Mouse (Mus musculus) forebrain, embryonic 14.5 days (tissue): ENCODE measurements around the gene Rabgap1l. TPM values are rescaled to one million over a fixed set of nuclear protein-coding genes. Genes with fewer than 3 reads are reported as not detected.

Source experiments
- ATAC-seq: fragments of 200-750 bp; cut with Nextera tagmentation; 2 replicates; pipeline ENCODE4 v1.8.0; 2017; ENCODE audit warnings: mild to moderate bottlenecking, moderate library complexity
- DNase-seq: peaks from one replicate; pipeline ENCODE4 v3.0.0-alpha.2; 2015; ENCODE audit warnings: low spot score
- H3K27ac ChIP-seq: fragments of 300-500 bp; sonication (generic); 2 replicates; pipeline ENCODE4 v1.5.1; 2014; ENCODE audit warnings: low read depth, mild to moderate bottlenecking, control low read depth, low read length, moderate library complexity
- H3K27me3 ChIP-seq: fragments of 300-500 bp; sonication (generic); replicated peaks from 2 replicates; pipeline ENCODE4 v1.6.1; 2014; ENCODE audit warnings: low read length, control low read depth, mixed read lengths; ENCODE audit not compliant: control insufficient read depth, insufficient read depth
- H3K36me3 ChIP-seq: fragments of 300-500 bp; sonication (generic); 2 replicates; pipeline ENCODE4 v1.6.1; 2014; ENCODE audit warnings: low read length, control low read depth; ENCODE audit not compliant: control insufficient read depth, insufficient read depth
- H3K4me1 ChIP-seq: fragments of 300-500 bp; sonication (generic); 2 replicates; pipeline ENCODE4 v1.6.1; 2014; ENCODE audit warnings: antibody characterized with exemption, low read length, control low read depth; ENCODE audit not compliant: control insufficient read depth, insufficient read depth
- H3K4me2 ChIP-seq: fragments of 300-500 bp; sonication (generic); 2 replicates; pipeline ENCODE4 v1.6.1; 2014; ENCODE audit warnings: mild to moderate bottlenecking, control low read depth, low read length
- H3K4me3 ChIP-seq: fragments of 300-500 bp; sonication (generic); 2 replicates; pipeline ENCODE4 v1.5.1; 2014; ENCODE audit warnings: low read depth, low read length, control low read depth
- H3K9ac ChIP-seq: fragments of 300-500 bp; sonication (generic); 2 replicates; pipeline ENCODE4 v1.6.1; 2014; ENCODE audit warnings: mild to moderate bottlenecking, low read length, control low read depth, moderate library complexity
- H3K9me3 ChIP-seq: fragments of 300-500 bp; sonication (generic); replicated peaks from 2 replicates; pipeline ENCODE4 v1.6.1; 2016; ENCODE audit warnings: low read length, control low read depth, mixed read lengths; ENCODE audit not compliant: control insufficient read depth
- WGBS: fragments of 180-500 bp; shearing (Covaris S2); extraction: QIAGEN DNeasy Blood & Tissue Kit; methylation state at CpG from one replicate; pipeline ENCODE4 v1.1.7; 2014; 5-methylcytosine and 5-hydroxymethylcytosine counted together
- polyA plus RNA-seq: library from polyadenylated mRNA; unstranded; fragments of >200 nt; fragmentation: Nextera tagmentation; extraction: Ambion mirVana; gene quantifications from 2 replicates; pipeline ENCODE4 v1.2.1, GENCODE M21; 2014

Gene Rabgap1l
- polyA plus RNA-seq, 1 experiment from 2014 or later, result 25.6 TPM

DNA sequence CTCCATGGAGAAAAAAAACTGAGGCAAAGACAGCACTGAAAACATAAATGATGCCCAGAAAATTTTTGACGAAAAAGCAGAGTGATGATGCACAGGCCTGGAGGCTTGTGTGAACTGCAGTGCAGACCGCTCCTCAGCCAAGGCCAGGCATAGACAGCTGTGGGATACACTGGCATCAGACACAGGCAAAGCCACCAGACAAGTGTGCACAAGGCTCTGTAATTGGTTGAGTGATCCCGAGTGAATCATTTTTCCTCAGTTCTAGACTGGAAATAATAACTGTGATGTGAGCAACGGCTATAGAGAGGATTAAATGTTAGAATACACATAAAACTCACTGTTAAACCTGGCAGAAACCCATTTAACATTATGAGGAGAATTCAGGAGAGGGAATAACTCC, 219.0 kb downstream of the Rabgap1l start:
- Histone ChIP-seq H3K27me3 (no peaks in the 10 kb centered on the region), H3K4me1 (no peaks in the 10 kb centered on the region), H3K36me3 (no peaks in the 10 kb centered on the region), H3K27ac (no peak overlapping the region), H3K4me2 (no peak overlapping the region), H3K9ac (no peak overlapping the region), H3K9me3 (no peaks in the 10 kb centered on the region), H3K4me3 (no peak overlapping the region)
- peak; percentile 5 for DNase-seq
- WGBS, result 70% methylated on average over 4 of the region's 4 CpGs
- no peak for ATAC-seq

DNA sequence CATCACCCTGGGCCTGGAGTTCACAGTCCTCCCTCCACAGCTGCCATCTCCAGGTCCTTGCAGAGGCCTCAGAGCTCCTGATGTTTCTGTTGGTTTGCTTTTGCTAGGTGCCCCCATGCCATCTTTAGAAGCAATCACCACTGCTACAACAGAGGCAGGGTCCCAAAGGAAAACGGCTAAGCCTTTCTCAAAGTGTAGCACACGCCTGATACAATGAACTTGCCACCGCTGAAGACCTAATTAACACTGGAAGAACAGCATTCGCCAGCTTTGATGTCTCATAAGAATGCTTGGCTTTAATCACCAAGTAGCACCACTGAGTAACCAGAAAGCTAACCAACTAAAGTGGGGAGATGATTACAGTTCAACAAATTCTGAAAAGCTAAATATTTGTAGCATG, 226.6 kb downstream of the Rabgap1l start:
- Histone ChIP-seq H3K27me3 (no peaks in the 10 kb centered on the region), H3K4me1 (peaks cover 5% of the 10 kb centered on the region; the same call in 1 of the 2 replicates), H3K27ac (no peak overlapping the region), H3K4me3 (no peak overlapping the region), H3K9me3 (no peaks in the 10 kb centered on the region), H3K4me2 (no peak overlapping the region), H3K9ac (no peak overlapping the region), H3K36me3 (no peaks in the 10 kb centered on the region)
- 3% methylated on average over 4 of the region's 4 CpGs for WGBS
- DNase-seq, result peak; percentile 30
- ATAC-seq, result no peak

DNA sequence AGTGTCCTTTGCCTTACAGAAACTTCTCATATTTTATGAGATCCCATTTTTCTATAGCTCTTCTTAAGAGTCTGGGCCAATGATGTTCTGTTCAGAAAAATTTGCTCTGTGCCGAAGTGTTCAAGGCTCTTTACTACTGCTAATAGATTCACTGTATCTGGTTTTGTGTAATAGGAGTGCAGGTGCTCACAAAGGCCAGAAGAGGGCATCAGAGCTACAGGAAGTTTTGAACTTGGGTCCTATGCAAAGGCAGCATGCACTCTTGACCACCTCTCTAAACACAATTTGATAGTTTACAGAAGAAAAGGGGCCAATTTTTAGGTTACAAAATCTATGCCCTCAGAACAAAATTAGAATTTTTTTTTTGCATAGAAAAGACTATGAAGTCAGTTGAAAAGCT, 231.6 kb downstream of the Rabgap1l start:
- 62% methylated on average over 1 of the region's 1 CpGs for WGBS

DNA sequence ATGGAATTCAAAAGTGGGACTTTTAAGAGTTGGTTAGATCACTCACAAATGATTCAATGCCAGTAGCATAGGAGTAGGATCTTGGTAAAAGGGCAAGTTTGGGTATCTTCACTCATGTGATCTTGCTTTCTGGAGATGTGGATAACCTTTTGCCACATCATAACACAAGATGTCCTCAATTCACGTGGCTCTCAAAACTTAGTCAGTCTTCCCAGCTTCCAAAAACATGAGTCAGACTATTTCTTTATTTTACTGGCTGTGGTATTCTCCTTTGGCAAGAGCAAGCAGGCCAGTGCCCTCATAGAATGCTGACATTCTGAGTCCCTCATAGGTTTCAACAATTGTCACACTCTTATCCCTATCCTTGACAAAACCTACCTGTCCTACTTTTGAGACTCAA, 242.4 kb downstream of the Rabgap1l start:
- Histone ChIP-seq H3K9me3 (no peaks in the 10 kb centered on the region), H3K36me3 (no peaks in the 10 kb centered on the region), H3K4me3 (no peak overlapping the region), H3K4me1 (peaks cover 7% of the 10 kb centered on the region; the same call in 1 of the 2 replicates), H3K27me3 (no peaks in the 10 kb centered on the region), H3K27ac (no peak overlapping the region), H3K9ac (no peak overlapping the region), H3K4me2 (no peak overlapping the region)
- WGBS, result 90% methylated on average over 1 of the region's 1 CpGs
- ATAC-seq, result no peak
- DNase-seq, result no peak

More for the DNA sequence above, 231.6 kb downstream of the Rabgap1l start:
- Histone ChIP-seq H3K9me3 (no peaks in the 10 kb centered on the region), H3K36me3 (no peaks in the 10 kb centered on the region), H3K9ac (no peak overlapping the region), H3K4me1 (peaks cover 1% of the 10 kb centered on the region; the same call in 1 of the 2 replicates), H3K27ac (no peak overlapping the region), H3K27me3 (no peaks in the 10 kb centered on the region), H3K4me2 (no peak overlapping the region), H3K4me3 (no peak overlapping the region)
- no peak for ATAC-seq
- peak; percentile 57 for DNase-seq

DNA sequence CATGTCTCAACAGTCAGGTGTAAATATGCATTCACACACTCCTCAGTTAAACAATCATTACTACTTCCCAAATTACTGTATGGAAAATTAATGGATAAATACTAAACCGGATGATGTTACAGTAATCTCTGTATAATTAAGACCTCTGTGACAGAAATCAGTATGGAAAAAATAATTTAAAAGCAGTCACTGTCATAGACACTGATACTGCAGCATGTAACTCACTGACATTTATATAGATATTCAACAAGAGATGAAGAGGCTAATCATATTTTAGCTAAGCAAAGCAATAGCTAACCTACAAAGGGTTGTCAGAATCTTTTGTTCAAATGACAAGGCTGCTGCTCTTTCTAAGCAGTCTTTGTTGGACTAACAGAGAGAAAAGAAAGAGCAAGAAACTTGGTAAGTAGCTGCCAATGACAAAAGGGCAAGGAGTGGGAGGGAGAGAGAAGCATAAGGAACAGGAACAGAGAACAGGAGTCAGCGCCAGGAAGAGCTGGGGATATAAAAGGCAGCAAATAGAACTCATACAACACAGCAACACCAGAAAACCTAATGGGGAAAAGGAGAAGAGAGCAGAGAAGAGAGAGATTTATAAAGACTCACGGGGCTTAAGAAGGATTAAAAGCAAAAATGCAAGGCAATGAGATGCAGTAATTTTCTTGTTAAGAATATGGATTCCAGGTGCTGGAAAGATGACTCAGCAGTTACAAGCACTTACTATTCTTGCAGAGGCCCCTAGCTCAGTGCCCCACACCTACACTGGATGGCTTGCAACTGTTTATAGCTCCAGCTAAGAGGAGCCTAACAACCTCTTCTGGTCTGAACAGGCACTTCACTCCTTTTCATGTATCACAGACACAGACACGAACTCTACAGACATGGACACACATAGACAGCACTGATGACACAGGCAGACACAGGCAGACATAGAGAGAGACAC, 244.8 kb downstream of the Rabgap1l start:
- H3K4me3 ChIP-seq, result no peak overlapping the region
- no peaks in the 10 kb centered on the region for H3K36me3 ChIP-seq
- 0 out of 2 replicates have a peak overlapping the region, but pooled peaks have one; percentile 35 for H3K27ac ChIP-seq
- DNase-seq (peak; percentile 49), ATAC-seq (peak; percentile 42)
- H3K27me3 ChIP-seq, result no peaks in the 10 kb centered on the region
- H3K9me3 ChIP-seq, result no peaks in the 10 kb centered on the region
- peaks cover 7% of the 10 kb centered on the region; the same call in 1 of the 2 replicates for H3K4me1 ChIP-seq
- H3K4me2 ChIP-seq, result no peak overlapping the region
- H3K9ac ChIP-seq, result no peak overlapping the region
- WGBS, result 23% methylated on average over 4 of the region's 4 CpGs

DNA sequence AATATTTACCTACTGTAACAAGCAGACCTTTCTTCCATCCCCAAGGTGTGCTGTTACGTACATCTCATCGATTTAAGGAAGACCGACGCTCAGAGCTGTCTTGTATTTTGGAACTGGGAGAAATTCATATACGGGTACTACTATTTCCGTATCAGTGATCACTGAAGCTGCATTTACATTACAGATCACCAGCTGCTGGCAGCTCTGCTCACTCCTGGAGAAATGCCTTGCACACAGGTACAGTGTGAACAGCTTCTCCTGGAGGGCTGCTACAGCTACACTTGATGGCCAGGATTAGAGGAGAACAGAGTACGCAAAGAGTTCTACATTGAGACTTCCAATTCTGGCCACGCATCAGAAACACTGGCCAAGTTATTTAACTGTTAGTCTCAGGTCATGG, 257.4 kb downstream of the Rabgap1l start:
- Histone ChIP-seq H3K4me2 (0 out of 2 replicates have a peak overlapping the region, but pooled peaks have one; percentile 9), H3K9ac (no peak overlapping the region), H3K4me1 (peaks cover 13% of the 10 kb centered on the region), H3K27ac (peak overlapping the region; percentile 87), H3K9me3 (no peaks in the 10 kb centered on the region), H3K4me3 (no peak overlapping the region), H3K27me3 (no peaks in the 10 kb centered on the region), H3K36me3 (no peaks in the 10 kb centered on the region)
- DNase-seq (peak; percentile 41), ATAC-seq (peak; percentile 19; the same call in 1 of the 2 replicates)
- WGBS, result 46% methylated on average over 8 of the region's 8 CpGs

DNA sequence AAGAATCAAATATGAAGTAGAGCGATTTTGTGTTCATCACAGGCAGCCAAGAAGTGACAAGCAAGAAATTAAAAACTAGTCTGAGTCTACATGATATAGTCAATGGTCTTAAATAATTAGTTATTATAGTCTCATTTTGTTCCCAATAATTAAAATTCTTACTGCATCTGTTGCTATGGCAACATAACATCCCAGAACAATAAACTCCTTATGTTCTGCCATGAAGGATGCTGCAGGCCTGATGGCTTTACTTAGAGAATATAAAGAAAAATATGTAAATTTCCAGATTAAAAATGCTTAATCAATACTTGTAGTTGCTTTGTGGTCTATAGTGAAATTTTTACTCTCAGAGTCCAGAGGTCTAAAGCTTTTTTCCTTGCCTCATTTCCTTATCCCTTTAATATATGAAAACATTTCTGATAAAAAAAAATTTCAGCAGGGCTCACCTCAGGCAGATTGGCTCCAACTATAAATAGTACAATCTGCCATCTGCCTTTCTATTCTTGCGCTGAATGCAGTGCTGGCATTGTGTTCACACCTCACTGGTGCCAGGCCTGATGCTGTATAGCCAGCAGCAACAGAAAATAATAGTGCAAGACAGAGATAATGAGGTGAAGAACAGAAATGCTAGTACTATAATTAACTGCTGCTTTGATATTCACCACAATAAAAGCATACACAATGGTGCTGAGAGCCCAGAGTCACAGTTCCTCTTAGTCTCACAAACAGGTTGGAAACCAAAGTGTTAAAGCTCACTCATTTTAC, 258.3 kb downstream of the Rabgap1l start:
- peak; percentile 88 for ATAC-seq
- WGBS, result 22% methylated on average over 2 of the region's 2 CpGs
- 0 out of 2 replicates have a peak overlapping the region, but pooled peaks have one; percentile 1 for H3K4me2 ChIP-seq
- DNase-seq, result peak; percentile 91
- H3K4me3 ChIP-seq, result no peak overlapping the region
- H3K9me3 ChIP-seq, result no peaks in the 10 kb centered on the region
- peaks cover 13% of the 10 kb centered on the region for H3K4me1 ChIP-seq
- no peak overlapping the region for H3K9ac ChIP-seq
- H3K36me3 ChIP-seq, result no peaks in the 10 kb centered on the region
- H3K27me3 ChIP-seq, result no peaks in the 10 kb centered on the region
- peak overlapping the region; percentile 67 for H3K27ac ChIP-seq

DNA sequence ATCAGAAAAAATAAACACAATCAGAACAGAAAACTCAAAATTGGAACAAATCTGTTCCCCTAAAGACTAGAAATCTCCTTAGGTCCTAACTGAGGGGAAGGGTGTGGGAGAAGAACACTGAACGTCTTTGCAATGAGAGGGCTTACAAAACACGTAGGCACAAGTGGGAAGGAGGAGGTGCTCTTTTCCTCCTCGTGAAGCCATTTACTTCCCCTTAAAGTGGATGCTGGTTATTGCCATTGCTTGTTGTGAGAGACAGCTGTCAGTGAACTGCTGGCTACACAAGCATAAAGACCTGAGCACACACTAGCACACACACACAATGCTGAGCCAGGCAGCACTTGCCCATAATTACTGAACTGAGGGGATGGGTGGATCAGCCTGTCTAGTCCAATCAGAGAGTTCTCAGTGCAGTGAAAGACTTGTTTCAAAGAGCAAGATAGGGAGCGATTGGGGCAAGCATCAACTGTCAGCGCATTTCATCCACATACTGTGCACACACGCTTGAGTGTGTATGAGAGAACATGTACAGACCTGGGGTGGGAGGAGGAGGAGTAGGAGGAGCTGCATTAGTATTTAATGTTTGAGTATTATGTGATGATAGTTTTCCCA, 259.7 kb downstream of the Rabgap1l start:
- Histone ChIP-seq H3K9me3 (no peaks in the 10 kb centered on the region), H3K36me3 (no peaks in the 10 kb centered on the region), H3K4me3 (no peak overlapping the region), H3K4me1 (peaks cover 13% of the 10 kb centered on the region), H3K27ac (peak overlapping the region; percentile 77), H3K9ac (no peak overlapping the region), H3K27me3 (no peaks in the 10 kb centered on the region), H3K4me2 (peak overlapping the region; percentile 2; the same call in 1 of the 2 replicates)
- DNase-seq, result peak; percentile 62
- peak; percentile 55 for ATAC-seq
- 19% methylated on average over 6 of the region's 6 CpGs for WGBS
